Mouse (Mus musculus) lung, adult 2 months (tissue): ENCODE measurements at regions not wholly inside any gene's neighbourhood (a gene's known extent, or its start where the extent isn't known, plus 50 kb on each side); places are given as distances from the start of the nearest gene placed in this dataset.
A peak's percentile ranks its signal among the peaks of the same experiment; 100 is the strongest.

ENCODE experiments used
- DNase-seq: peaks from one replicate; pipeline ENCODE4 v3.0.0; 2022
- H3K4me1 ChIP-seq: fragments of 200-500 bp; 2 replicates; pipeline ENCODE4 v1.6.1; 2011; ENCODE audit warnings: low read length; ENCODE audit not compliant: control insufficient read depth, insufficient read depth
- H3K4me3 ChIP-seq: fragments of 200-500 bp; replicated peaks from 2 replicates; pipeline ENCODE3; 2011; ENCODE audit warnings: low read depth, mild to moderate bottlenecking, control low read depth, low read length; ENCODE audit errors: extremely low read depth
- CTCF ChIP-seq: fragments of 200-500 bp; IDR thresholded peaks from 2 replicates; pipeline ENCODE4 v1.5.1; 2011; ENCODE audit warnings: mild to moderate bottlenecking, low read length, control low read depth; ENCODE audit not compliant: insufficient read depth
- POLR2A ChIP-seq: fragments of 200-500 bp; IDR thresholded peaks from 2 replicates; pipeline ENCODE4 v1.6.1; 2011; ENCODE audit warnings: low read depth, mild to moderate bottlenecking, control low read depth, low read length, borderline replicate concordance; ENCODE audit errors: extremely low read depth
- WGBS: fragments of 180-500 bp; shearing (Covaris S2); methylation state at CpG from one replicate; pipeline ENCODE4 v1.1.7; 2018; 5-methylcytosine and 5-hydroxymethylcytosine counted together

DNA sequence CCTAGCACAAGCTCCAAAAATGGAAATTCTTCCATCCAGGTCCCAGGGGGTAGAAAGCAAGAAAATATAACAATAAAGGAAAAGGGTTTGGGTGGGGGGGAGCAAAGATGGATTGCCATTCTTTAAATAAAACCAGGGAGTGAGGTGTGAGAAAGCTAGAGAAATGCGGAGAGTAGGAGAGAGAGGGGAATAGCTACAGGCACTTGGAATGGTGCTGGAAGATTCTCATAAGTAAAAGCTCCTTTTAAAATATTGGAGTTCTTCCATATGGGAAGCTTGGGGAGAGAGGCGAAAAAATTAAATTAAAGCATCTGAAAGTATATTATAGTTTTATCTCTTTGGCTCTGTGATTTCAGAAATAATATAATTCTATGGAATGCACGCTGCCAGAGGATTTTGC lies 328.6 kb downstream of the Rnf144a start:
- DNase-seq: no peak
- Histone ChIP-seq H3K4me1 (no peaks in the 10 kb centered on the region), H3K4me3 (no peak overlapping the region)
- WGBS: 78% methylated on average over 3 of the region's 3 CpGs
- TF ChIP-seq CTCF (no peak), POLR2A (no peak)

- TF ChIP-seq POLR2A (no peak), CTCF (no peak)
- Histone ChIP-seq H3K4me3 (no peak overlapping the region), H3K4me1 (no peaks in the 10 kb centered on the region)
- WGBS: 65% methylated on average over 4 of the region's 4 CpGs
- DNase-seq: no peak
Measured at GRCm38 (mm10) chr12:26079061-26079625, 335.9 kb downstream of the Rnf144a start.

DNA sequence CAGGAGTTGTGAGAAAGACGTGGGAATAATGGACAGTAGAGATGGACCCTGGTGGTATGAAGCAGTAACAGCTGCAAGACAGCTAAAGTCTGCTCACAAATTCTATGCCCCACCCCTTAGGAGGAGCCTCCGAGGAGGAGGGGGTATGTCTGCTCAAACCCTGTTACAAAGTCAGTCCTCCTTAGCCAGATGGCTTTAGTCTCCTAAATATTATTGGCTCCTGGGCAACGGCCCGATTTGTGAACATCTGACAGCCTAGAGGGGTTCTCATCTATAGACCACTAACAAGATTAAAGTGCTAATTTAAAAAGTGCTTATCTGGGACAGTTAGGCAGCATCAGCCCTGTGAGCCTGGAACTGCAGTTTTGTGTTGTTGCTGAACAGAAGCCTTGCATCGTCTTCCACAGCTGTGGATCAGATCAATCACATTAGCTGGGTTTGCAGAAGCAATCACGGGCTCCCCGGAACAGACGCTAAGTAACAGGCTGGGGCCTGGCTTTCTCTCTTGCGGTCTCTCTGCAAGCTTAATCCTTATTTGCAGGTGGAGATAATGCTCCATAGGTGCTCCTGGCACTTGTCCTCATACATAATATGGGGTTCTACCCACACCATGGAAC lies 339.3 kb downstream of the Rnf144a start:
- no peak overlapping the region for H3K4me3 ChIP-seq
- DNase-seq: no peak

GRCm38 (mm10) chr12:26072180-26072579 lies 342.9 kb downstream of the Rnf144a start:
- no peak overlapping the region for H3K4me3 ChIP-seq
- TF ChIP-seq POLR2A (no peak), CTCF (no peak)
- no peak for DNase-seq
- no peaks in the 10 kb centered on the region for H3K4me1 ChIP-seq
- WGBS: 75% methylated on average over 7 of the region's 7 CpGs

More for the DNA sequence above, 339.3 kb downstream of the Rnf144a start:
- no peaks in the 10 kb centered on the region for H3K4me1 ChIP-seq
- WGBS: 43% methylated on average over 9 of the region's 9 CpGs
- no peak for TF ChIP-seq POLR2A
- no peak for TF ChIP-seq CTCF

DNA sequence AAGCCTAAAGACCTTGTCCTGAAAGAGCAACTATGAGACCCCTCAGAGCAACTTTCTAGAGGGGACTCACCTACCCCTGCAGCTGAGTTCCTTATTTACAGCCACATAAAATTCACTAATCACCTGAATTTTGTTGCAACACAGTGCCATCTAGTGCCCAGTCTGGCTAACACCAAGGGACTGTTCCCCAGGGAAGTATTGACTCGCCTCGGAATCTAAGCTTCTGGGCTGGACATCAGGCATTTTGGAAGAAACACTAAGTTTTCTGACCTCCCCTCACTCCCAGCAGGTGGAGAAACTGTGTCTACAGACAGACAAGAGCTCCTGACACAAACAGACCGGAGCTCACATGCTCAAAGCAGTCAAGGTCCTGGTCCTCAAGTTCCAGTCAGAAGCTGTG lies 343.4 kb downstream of the Rnf144a start:
- 2% methylated on average over 3 of the region's 3 CpGs for WGBS
- Histone ChIP-seq H3K4me1 (no peaks in the 10 kb centered on the region), H3K4me3 (no peak overlapping the region)
- no peak for TF ChIP-seq POLR2A
- peak; percentile 66 for TF ChIP-seq CTCF
- peak; percentile 57 for DNase-seq

DNA sequence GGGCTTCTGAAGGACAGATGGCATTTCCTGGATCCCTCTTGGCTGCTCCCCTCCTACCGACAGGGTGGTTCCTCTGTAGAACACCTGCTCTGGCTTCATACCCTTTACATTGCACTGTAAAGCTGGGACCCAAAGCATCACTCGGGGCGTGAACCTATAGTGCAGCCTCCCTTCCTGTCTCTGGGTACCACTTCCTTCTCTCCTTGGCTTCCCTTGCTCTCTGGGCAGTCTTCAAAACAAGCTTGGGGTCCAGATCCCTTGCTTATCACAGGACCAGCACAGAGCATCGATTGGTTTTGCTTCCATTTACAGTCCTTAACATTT lies 346.4 kb downstream of the Rnf144a start:
- 30% methylated on average over 4 of the region's 4 CpGs for WGBS

DNA sequence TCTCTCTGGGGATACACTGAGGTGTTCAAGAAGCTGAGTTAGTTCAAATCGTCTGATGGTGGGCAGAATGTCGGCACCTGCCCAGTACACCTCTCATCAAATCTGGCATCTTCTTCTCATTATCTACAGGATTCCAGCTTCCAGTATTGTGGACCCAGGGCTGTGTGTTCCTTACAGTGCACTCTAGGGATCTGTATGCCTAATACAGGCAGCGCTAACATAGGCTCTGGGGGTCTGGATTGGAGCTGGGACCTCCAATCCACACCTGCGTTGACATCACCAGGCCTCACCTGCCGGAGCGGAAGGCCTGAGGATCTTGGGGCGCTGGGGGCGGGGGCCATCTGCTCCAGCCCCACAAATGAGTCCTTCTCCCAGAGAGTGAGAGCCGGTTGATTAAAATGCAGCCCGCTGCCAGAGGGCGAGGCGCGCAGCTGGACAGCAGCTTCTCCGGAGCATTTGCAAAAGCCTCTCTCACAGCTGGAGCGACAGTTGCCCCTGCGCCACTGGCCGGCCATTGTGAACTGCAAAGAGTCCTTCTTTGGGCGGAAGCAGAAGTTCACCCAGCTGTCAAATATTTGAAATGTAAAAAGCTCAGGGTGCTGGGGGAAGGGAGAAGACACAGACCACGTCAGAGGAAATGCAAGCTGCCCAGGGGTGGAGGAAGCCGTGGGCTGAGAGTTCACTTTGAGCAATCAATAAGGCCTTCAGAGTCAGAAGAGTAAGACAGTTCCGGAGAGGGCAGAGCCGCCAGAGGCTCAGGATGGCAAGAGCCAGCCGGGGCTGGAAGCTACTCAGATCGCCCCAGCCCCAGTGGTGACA lies 347.0 kb downstream of the Rnf144a start:
- WGBS: 14% methylated on average over 24 of the region's 24 CpGs
- Histone ChIP-seq H3K4me3 (no peak overlapping the region), H3K4me1 (no peaks in the 10 kb centered on the region)
- TF ChIP-seq POLR2A (no peak), CTCF (no peak)
- DNase-seq: peak; percentile 7

More for the DNA sequence above, 346.4 kb downstream of the Rnf144a start:
- no peak for DNase-seq
- TF ChIP-seq POLR2A (no peak), CTCF (no peak)
- Histone ChIP-seq H3K4me3 (no peak overlapping the region), H3K4me1 (no peaks in the 10 kb centered on the region)

GRCm38 (mm10) chr12:26060378-26060777 lies 354.7 kb downstream of the Rnf144a start:
- no peak overlapping the region for H3K4me3 ChIP-seq
- no peaks in the 10 kb centered on the region for H3K4me1 ChIP-seq
- whole genome bisulfite sequencing: 30% methylated on average over 3 of the region's 3 CpGs
- no peak for DNase-seq
- TF ChIP-seq POLR2A (no peak), CTCF (no peak)

DNA sequence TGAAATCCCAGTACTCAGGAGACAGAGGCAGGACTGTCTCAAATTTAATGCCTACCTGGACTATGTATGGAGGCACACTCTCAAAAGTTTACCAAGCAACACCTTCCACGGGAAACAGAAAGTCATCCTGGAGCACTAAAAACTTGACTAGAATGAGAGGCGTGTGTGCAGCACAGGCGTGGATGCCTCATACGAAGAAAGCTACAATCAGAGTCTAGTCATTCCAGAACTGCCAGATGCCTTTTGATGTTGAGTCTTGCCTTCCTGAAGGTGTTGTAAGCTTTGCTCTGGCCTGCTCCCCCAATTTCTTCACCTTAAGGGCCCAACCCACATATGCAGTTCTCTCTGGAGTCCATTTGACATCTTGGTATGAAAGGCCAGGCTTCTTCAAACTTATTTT lies 356.0 kb downstream of the Rnf144a start:
- Histone ChIP-seq H3K4me1 (no peaks in the 10 kb centered on the region), H3K4me3 (no peak overlapping the region)
- no peak for TF ChIP-seq POLR2A
- TF ChIP-seq CTCF: no peak
- 91% methylated on average over 4 of the region's 4 CpGs for WGBS
- DNase-seq: no peak

DNA sequence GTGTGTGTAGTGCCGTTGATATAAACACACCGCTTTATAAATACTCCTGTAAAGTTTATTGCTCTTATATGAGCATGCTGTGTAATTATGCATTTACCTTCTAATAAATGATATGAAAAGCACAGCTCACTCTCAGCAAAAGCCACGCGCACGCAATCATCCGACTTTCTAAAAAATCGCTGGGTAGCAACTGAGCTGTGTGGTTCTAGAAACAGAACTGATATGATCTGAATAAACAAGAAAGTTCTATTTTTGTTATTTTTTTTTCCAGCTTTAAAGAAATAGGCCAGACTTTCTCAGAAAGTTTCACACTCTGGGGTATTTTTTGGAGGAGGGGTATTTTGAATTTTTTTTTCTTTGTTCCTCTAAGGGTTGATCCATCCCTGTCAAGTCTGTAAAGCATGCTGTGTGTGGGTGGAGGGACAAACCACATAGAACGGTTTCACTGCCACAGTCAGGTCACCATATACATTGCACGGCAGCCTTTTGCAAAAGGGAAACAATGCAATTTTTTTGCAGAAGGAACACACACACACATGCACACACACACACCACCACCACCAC lies 357.5 kb downstream of the Rnf144a start:
- DNase-seq: no peak
- Histone ChIP-seq H3K4me1 (no peaks in the 10 kb centered on the region), H3K4me3 (no peak overlapping the region)
- WGBS: 78% methylated on average over 9 of the region's 9 CpGs
- no peak for TF ChIP-seq CTCF
- TF ChIP-seq POLR2A: no peak
